Mouse (Mus musculus): ENCODE data around the gene Utp20. TPM values are rescaled to one million over a fixed set of nuclear protein-coding genes. Genes with fewer than 3 reads are reported as not detected.
A peak's percentile ranks its signal among the peaks of the same experiment; 100 is the strongest.

Utp20 gene
- polyA plus RNA-seq (2012; rRNA removed) = 3.6 and 6.7 TPM in 2 replicates
- polyA plus RNA-seq (2014; fragmentation: Nextera tagmentation; extraction: Ambion mirVana) = 6.6 and 8.1 TPM in 2 replicates

DNA sequence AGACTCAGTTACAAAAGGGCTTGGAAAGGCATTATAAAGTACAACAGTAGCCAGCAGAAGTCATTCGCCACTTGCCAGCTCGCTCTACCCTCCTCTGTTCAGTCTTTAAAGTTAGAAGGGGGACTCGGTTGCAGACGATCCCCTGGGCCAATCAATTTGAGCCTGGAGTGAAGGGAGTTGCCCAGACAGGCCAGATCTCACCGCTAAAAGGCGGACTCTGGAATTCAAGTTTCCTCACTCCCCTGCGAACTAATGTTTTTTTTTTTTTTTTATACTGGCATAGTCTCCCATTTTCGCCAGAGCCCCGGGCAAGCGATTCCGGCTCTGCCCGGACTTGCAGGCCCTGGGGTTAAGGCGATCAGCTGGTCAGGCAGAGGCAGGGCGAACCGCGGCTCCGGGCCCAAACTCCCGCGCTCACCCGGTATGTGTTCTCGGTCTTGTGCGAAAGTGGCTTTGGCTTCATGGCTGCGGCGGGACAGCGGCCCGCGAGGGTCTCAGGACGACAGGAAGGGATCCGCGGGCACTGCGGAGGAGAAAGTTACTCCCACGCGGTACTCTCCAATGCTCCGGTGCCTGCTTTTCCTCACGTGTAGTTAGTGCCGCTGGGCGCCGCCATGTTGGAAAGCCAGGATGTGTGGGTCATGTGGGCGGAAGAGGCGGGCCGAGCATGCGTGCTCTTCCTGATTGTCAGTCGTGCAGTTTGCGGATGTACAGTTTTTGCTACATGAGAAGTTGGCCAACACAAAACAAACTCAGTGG lies at the start of gene Utp20:
Gene Utp20 (minus strand): TSS at position 617 of the 759 bp plus-strand sequence.
- DNase-seq (ENCODE audit: low read depth in 3 of 3, low spot score in 3 of 3) = peak; percentile 66 to 72 (median 68)
- H3K9me3 ChIP-seq (ENCODE audit: control insufficient read depth, low read length) = no peaks in the 10 kb centered on the region
- H3K27ac ChIP-seq = no peak within 1 kb of the TSS
- H3K27me3 ChIP-seq (ENCODE audit: control insufficient read depth, insufficient read depth, low read length) = no peaks in the 10 kb centered on the region
- peak; percentile 95 for ATAC-seq (ENCODE audit: insufficient read depth)
- under 1% methylated on average over 44 of the region's 44 CpGs for WGBS (ENCODE audit: insufficient replicate concordance)
- TF ChIP-seq EP300 (IDR thresholded peaks at IDR 0.05; ENCODE audit: low read depth) (no peak), CTCF (IDR thresholded peaks at IDR 0.05; ENCODE audit: low read depth) (no peak)
- peak within 1 kb of the TSS; percentile 77 for H3K4me2 ChIP-seq (ENCODE audit: low read depth)
- peak within 1 kb of the TSS; percentile 55 for H3K9ac ChIP-seq (replicated peaks)
- peaks cover 6 to 7% of the 10 kb centered on the region in 2 experiments; a peak in 3 of 4 replicates for H3K4me1 ChIP-seq (replicated peaks; ENCODE audit: control insufficient read depth in 2 of 2, insufficient read depth in 2 of 2, low read length in 1 of 2)
- H3K4me3 ChIP-seq (ENCODE audit: insufficient read depth in 1 of 2, low read depth in 2 of 2, low read length in 2 of 2) = peak within 1 kb of the TSS; percentile 66 to 83
- H3K36me3 ChIP-seq (replicated peaks; ENCODE audit: control insufficient read depth, insufficient read depth, low read depth) = no peaks in the 10 kb centered on the region; the same call in 1 of the 2 replicates

DNA sequence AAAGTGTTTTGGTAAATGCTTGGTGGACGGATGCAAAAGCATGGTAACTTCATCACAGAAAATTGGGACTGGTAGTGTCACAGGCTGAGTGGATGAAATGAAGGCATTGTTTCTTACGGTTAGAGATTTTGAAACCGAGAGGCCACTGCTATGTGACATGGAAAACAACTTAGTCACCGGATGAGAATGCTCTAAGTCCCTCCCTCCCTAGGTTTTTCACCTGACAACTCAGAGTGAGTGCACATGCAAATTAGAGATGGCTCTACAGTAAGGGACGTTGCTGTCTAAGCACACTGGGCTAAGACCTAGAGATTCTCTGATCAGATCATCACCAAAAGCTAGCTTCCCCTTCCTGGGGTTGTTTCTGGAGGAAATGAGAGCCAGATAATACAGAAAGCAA lies 48.3 kb upstream of the Utp20 start:
- no peak for TF ChIP-seq EP300 (IDR thresholded peaks at IDR 0.05; ENCODE audit: low read depth)
- TF ChIP-seq CTCF (IDR thresholded peaks at IDR 0.05; ENCODE audit: low read depth) = no peak
- Histone ChIP-seq H3K27me3 (ENCODE audit: control insufficient read depth, insufficient read depth, low read length) (no peaks in the 10 kb centered on the region), H3K36me3 (replicated peaks; ENCODE audit: control insufficient read depth, insufficient read depth, low read depth) (no peaks in the 10 kb centered on the region), H3K9ac (replicated peaks) (no peak overlapping the region), H3K27ac (no peak overlapping the region), H3K9me3 (ENCODE audit: control insufficient read depth, low read length) (no peaks in the 10 kb centered on the region), H3K4me2 (ENCODE audit: low read depth) (no peak overlapping the region), H3K4me1 (replicated peaks; ENCODE audit: control insufficient read depth in 2 of 2, insufficient read depth in 2 of 2, low read length in 1 of 2) (no peaks in the 10 kb centered on the region), H3K4me3 (ENCODE audit: insufficient read depth in 1 of 2, low read depth in 2 of 2, low read length in 2 of 2) (no peak overlapping the region)
- no peak for ATAC-seq (ENCODE audit: insufficient read depth)
- 42% methylated on average over 5 of the region's 5 CpGs for WGBS (ENCODE audit: insufficient replicate concordance)
- no peak for DNase-seq (ENCODE audit: low read depth in 3 of 3, low spot score in 3 of 3)

DNA sequence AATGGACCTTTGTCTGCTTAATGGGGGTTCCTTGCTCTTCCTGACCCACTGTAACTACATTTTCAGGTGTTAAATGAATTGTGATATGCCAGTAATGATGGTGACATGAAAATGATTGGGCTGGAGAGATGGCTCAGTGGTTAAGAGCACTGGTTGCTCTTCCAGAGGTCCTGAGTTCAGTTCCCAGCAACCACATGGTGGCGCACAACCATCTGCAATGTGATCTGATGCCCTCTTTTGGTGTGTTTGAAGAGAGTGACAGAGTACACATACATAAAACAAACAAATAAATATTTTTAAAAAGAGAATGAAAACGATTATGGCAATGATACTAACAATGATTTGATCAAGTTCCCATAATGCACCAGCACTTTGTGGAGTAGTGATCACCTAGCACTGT lies 39.4 kb upstream of the Utp20 start:
- Histone ChIP-seq H3K27me3 (ENCODE audit: control insufficient read depth, insufficient read depth, low read length) (no peaks in the 10 kb centered on the region), H3K9ac (replicated peaks) (no peak overlapping the region), H3K36me3 (replicated peaks; ENCODE audit: control insufficient read depth, insufficient read depth, low read depth) (no peaks in the 10 kb centered on the region), H3K4me3 (ENCODE audit: insufficient read depth in 1 of 2, low read depth in 2 of 2, low read length in 2 of 2) (no peak overlapping the region), H3K9me3 (ENCODE audit: control insufficient read depth, low read length) (no peaks in the 10 kb centered on the region), H3K4me1 (replicated peaks; ENCODE audit: control insufficient read depth in 2 of 2, insufficient read depth in 2 of 2, low read length in 1 of 2) (no peaks in the 10 kb centered on the region), H3K27ac (no peak overlapping the region), H3K4me2 (ENCODE audit: low read depth) (no peak overlapping the region)
- TF ChIP-seq EP300 (IDR thresholded peaks at IDR 0.05; ENCODE audit: low read depth) = no peak
- no peak for TF ChIP-seq CTCF (IDR thresholded peaks at IDR 0.05; ENCODE audit: low read depth)
- ATAC-seq (ENCODE audit: insufficient read depth) (no peak), DNase-seq (ENCODE audit: low read depth in 3 of 3, low spot score in 3 of 3) (no peak)
- 23% methylated on average over 2 of the region's 2 CpGs for WGBS (ENCODE audit: insufficient replicate concordance)

DNA sequence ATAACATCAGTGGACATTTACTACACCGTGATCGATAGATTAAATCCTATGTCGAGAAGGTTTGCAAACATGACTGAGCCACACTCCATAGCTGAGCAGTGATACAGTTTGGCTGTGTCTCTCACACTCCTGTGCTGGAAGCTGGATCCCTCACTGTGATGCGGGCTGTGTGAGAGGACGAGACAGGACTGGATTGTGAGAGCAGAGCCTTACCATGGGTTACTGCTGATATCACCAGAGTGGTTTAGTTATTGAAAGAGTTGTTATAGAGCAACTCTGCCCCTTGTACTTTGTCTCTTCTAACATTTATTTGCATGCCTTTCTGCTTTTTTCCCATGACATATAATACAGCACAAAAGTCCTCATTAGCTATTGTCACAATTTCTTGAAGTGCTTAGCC lies 35.7 kb upstream of the Utp20 start:
- Histone ChIP-seq H3K4me3 (ENCODE audit: insufficient read depth in 1 of 2, low read depth in 2 of 2, low read length in 2 of 2) (no peak overlapping the region), H3K4me2 (ENCODE audit: low read depth) (no peak overlapping the region), H3K36me3 (replicated peaks; ENCODE audit: control insufficient read depth, insufficient read depth, low read depth) (no peaks in the 10 kb centered on the region), H3K9ac (replicated peaks) (no peak overlapping the region), H3K27ac (no peak overlapping the region), H3K27me3 (ENCODE audit: control insufficient read depth, insufficient read depth, low read length) (no peaks in the 10 kb centered on the region), H3K9me3 (ENCODE audit: control insufficient read depth, low read length) (no peaks in the 10 kb centered on the region), H3K4me1 (replicated peaks; ENCODE audit: control insufficient read depth in 2 of 2, insufficient read depth in 2 of 2, low read length in 1 of 2) (no peaks in the 10 kb centered on the region)
- no peak for ATAC-seq (ENCODE audit: insufficient read depth)
- no peak for DNase-seq (ENCODE audit: low read depth in 3 of 3, low spot score in 3 of 3)
- TF ChIP-seq CTCF (IDR thresholded peaks at IDR 0.05; ENCODE audit: low read depth) = no peak
- WGBS (ENCODE audit: insufficient replicate concordance) = 74% methylated on average over 5 of the region's 5 CpGs

DNA sequence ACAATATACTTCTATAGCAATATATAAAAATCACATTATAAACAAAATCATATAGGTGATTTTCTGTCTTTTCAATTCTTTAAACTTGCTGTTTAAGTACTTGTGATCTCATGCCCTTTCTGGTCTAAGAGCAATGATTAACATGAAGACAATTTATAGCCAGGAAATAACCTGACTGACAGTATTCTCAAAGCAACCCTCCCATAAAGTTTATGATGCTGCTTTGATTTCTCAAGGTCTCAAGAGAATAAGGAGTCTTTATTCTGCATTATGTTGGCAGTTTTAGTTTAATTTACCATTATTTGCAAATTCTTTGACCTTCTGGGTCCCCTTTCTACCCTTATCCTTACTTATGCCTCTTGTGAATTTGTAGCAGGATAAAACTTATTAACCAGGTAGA lies 34.8 kb upstream of the Utp20 start:
- no peaks in the 10 kb centered on the region for H3K27me3 ChIP-seq (ENCODE audit: control insufficient read depth, insufficient read depth, low read length)
- ATAC-seq (ENCODE audit: insufficient read depth) = no peak
- H3K4me2 ChIP-seq (ENCODE audit: low read depth) = no peak overlapping the region
- TF ChIP-seq CTCF (IDR thresholded peaks at IDR 0.05; ENCODE audit: low read depth) (no peak), EP300 (IDR thresholded peaks at IDR 0.05; ENCODE audit: low read depth) (no peak)
- H3K4me1 ChIP-seq (replicated peaks; ENCODE audit: control insufficient read depth in 2 of 2, insufficient read depth in 2 of 2, low read length in 1 of 2) = no peaks in the 10 kb centered on the region
- no peak for DNase-seq (ENCODE audit: low read depth in 3 of 3, low spot score in 3 of 3)
- H3K4me3 ChIP-seq (ENCODE audit: insufficient read depth in 1 of 2, low read depth in 2 of 2, low read length in 2 of 2) = no peak overlapping the region
- no peak overlapping the region for H3K9ac ChIP-seq (replicated peaks)
- H3K9me3 ChIP-seq (ENCODE audit: control insufficient read depth, low read length) = no peaks in the 10 kb centered on the region
- H3K27ac ChIP-seq = no peak overlapping the region
- H3K36me3 ChIP-seq (replicated peaks; ENCODE audit: control insufficient read depth, insufficient read depth, low read depth) = no peaks in the 10 kb centered on the region
